Mouse (Mus musculus): ENCODE measurements around the gene Stard5. TPM values are rescaled to one million over a fixed set of nuclear protein-coding genes. Genes with fewer than 3 reads are reported as not detected.

The Stard5 gene
- polyA plus RNA-seq, 1 experiment from 2014 or later = 11.6 TPM

GRCm38 (mm10) chr7:83654938-83655630 is 23.3 kb downstream of the Stard5 start:
- no peak for ATAC-seq (ENCODE audit: low FRiP score)
- H3K4me3 ChIP-seq (replicated peaks) = no peak overlapping the region
- no peak overlapping the region for H3K9ac ChIP-seq
- 72% methylated on average over 5 of the region's 5 CpGs for WGBS
- no peaks in the 10 kb centered on the region for H3K9me3 ChIP-seq
- H3K4me2 ChIP-seq = no peak overlapping the region
- no peak overlapping the region for H3K27ac ChIP-seq
- no peaks in the 10 kb centered on the region for H3K27me3 ChIP-seq
- H3K36me3 ChIP-seq (replicated peaks) = no peaks in the 10 kb centered on the region
- no peaks in the 10 kb centered on the region for H3K4me1 ChIP-seq

GRCm38 (mm10) chr7:83658716-83659115 is 27.0 kb downstream of the Stard5 start:
- Histone ChIP-seq H3K9ac (no peak overlapping the region), H3K9me3 (no peaks in the 10 kb centered on the region), H3K27me3 (no peaks in the 10 kb centered on the region), H3K27ac (no peak overlapping the region), H3K4me2 (no peak overlapping the region), H3K4me1 (no peaks in the 10 kb centered on the region), H3K36me3 (replicated peaks) (no peaks in the 10 kb centered on the region), H3K4me3 (replicated peaks) (no peak overlapping the region)
- 90% methylated on average over 1 of the region's 1 CpGs for WGBS
- no peak for ATAC-seq (ENCODE audit: low FRiP score)

- Histone ChIP-seq H3K4me2 (no peak overlapping the region), H3K9ac (no peak overlapping the region), H3K4me3 (replicated peaks) (no peak overlapping the region), H3K4me1 (no peaks in the 10 kb centered on the region), H3K27ac (no peak overlapping the region), H3K9me3 (no peaks in the 10 kb centered on the region), H3K36me3 (replicated peaks) (no peaks in the 10 kb centered on the region), H3K27me3 (no peaks in the 10 kb centered on the region)
- WGBS = 87% methylated on average over 9 of the region's 9 CpGs
- no peak for ATAC-seq (ENCODE audit: low FRiP score)
Observed at GRCm38 (mm10) chr7:83659159-83660065, 27.7 kb downstream of the Stard5 start.

- no peaks in the 10 kb centered on the region for H3K36me3 ChIP-seq (replicated peaks)
- no peaks in the 10 kb centered on the region for H3K4me1 ChIP-seq
- no peak overlapping the region for H3K9ac ChIP-seq
- H3K4me2 ChIP-seq = no peak overlapping the region
- no peaks in the 10 kb centered on the region for H3K9me3 ChIP-seq
- H3K27ac ChIP-seq = no peak overlapping the region
- no peaks in the 10 kb centered on the region for H3K27me3 ChIP-seq
- ATAC-seq (ENCODE audit: low FRiP score) = no peak
- 95% methylated on average over 11 of the region's 11 CpGs for WGBS
- H3K4me3 ChIP-seq (replicated peaks) = no peak overlapping the region
Observed at GRCm38 (mm10) chr7:83660273-83660691, 28.5 kb downstream of the Stard5 start.

- Histone ChIP-seq H3K4me2 (no peak overlapping the region), H3K4me3 (replicated peaks) (no peak overlapping the region), H3K27me3 (no peaks in the 10 kb centered on the region), H3K4me1 (no peaks in the 10 kb centered on the region), H3K9me3 (no peaks in the 10 kb centered on the region), H3K36me3 (replicated peaks) (no peaks in the 10 kb centered on the region), H3K9ac (no peak overlapping the region), H3K27ac (no peak overlapping the region)
- ATAC-seq (ENCODE audit: low FRiP score) = no peak
- WGBS = 94% methylated on average over 10 of the region's 10 CpGs
Observed at GRCm38 (mm10) chr7:83661031-83661430, 29.3 kb downstream of the Stard5 start.

GRCm38 (mm10) chr7:83661763-83662162 is 30.0 kb downstream of the Stard5 start:
- WGBS = 95% methylated on average over 3 of the region's 3 CpGs
- Histone ChIP-seq H3K9ac (no peak overlapping the region), H3K9me3 (no peaks in the 10 kb centered on the region), H3K36me3 (replicated peaks) (no peaks in the 10 kb centered on the region), H3K4me1 (no peaks in the 10 kb centered on the region), H3K27ac (no peak overlapping the region), H3K4me3 (replicated peaks) (no peak overlapping the region), H3K27me3 (no peaks in the 10 kb centered on the region), H3K4me2 (no peak overlapping the region)
- ATAC-seq (ENCODE audit: low FRiP score) = no peak

- no peak overlapping the region for H3K4me3 ChIP-seq (replicated peaks)
- no peak overlapping the region for H3K4me2 ChIP-seq
- H3K4me1 ChIP-seq = no peaks in the 10 kb centered on the region
- no peak overlapping the region for H3K9ac ChIP-seq
- H3K27ac ChIP-seq = no peak overlapping the region
- no peak for ATAC-seq (ENCODE audit: low FRiP score)
- no peaks in the 10 kb centered on the region for H3K27me3 ChIP-seq
- H3K36me3 ChIP-seq (replicated peaks) = no peaks in the 10 kb centered on the region
- no peaks in the 10 kb centered on the region for H3K9me3 ChIP-seq
- 85% methylated on average over 6 of the region's 6 CpGs for WGBS
Observed at GRCm38 (mm10) chr7:83662711-83663375, 31.1 kb downstream of the Stard5 start.

- Histone ChIP-seq H3K4me3 (replicated peaks) (no peak overlapping the region), H3K4me1 (no peaks in the 10 kb centered on the region), H3K9ac (no peak overlapping the region), H3K27ac (no peak overlapping the region), H3K9me3 (no peaks in the 10 kb centered on the region), H3K4me2 (no peak overlapping the region), H3K27me3 (no peaks in the 10 kb centered on the region), H3K36me3 (replicated peaks) (no peaks in the 10 kb centered on the region)
- WGBS = 86% methylated on average over 4 of the region's 4 CpGs
- ATAC-seq (ENCODE audit: low FRiP score) = no peak
Observed at GRCm38 (mm10) chr7:83666087-83666595, 34.4 kb downstream of the Stard5 start.

- no peak overlapping the region for H3K9ac ChIP-seq
- H3K9me3 ChIP-seq = no peaks in the 10 kb centered on the region
- H3K4me2 ChIP-seq = no peak overlapping the region
- H3K4me1 ChIP-seq = no peaks in the 10 kb centered on the region
- no peaks in the 10 kb centered on the region for H3K36me3 ChIP-seq (replicated peaks)
- H3K27ac ChIP-seq = no peak overlapping the region
- H3K4me3 ChIP-seq (replicated peaks) = no peak overlapping the region
- 88% methylated on average over 5 of the region's 5 CpGs for WGBS
- no peaks in the 10 kb centered on the region for H3K27me3 ChIP-seq
- no peak for ATAC-seq (ENCODE audit: low FRiP score)
Observed at GRCm38 (mm10) chr7:83667936-83668645, 36.3 kb downstream of the Stard5 start.

- no peak overlapping the region for H3K4me2 ChIP-seq
- no peaks in the 10 kb centered on the region for H3K9me3 ChIP-seq
- WGBS = 23% methylated on average over 1 of the region's 1 CpGs
- no peak overlapping the region for H3K4me3 ChIP-seq (replicated peaks)
- no peak overlapping the region for H3K9ac ChIP-seq
- no peaks in the 10 kb centered on the region for H3K4me1 ChIP-seq
- no peaks in the 10 kb centered on the region for H3K36me3 ChIP-seq (replicated peaks)
- H3K27ac ChIP-seq = no peak overlapping the region
- H3K27me3 ChIP-seq = no peaks in the 10 kb centered on the region
- peak; percentile 61; the same call in 1 of the 2 replicates for ATAC-seq (ENCODE audit: low FRiP score)
Observed at GRCm38 (mm10) chr7:83668724-83669123, 37.0 kb downstream of the Stard5 start.

- Histone ChIP-seq H3K4me3 (replicated peaks) (no peak overlapping the region), H3K9ac (no peak overlapping the region), H3K27ac (no peak overlapping the region), H3K9me3 (no peaks in the 10 kb centered on the region), H3K27me3 (no peaks in the 10 kb centered on the region), H3K4me2 (no peak overlapping the region), H3K36me3 (replicated peaks) (no peaks in the 10 kb centered on the region), H3K4me1 (no peaks in the 10 kb centered on the region)
- 91% methylated on average over 6 of the region's 6 CpGs for WGBS
- no peak for ATAC-seq (ENCODE audit: low FRiP score)
Observed at GRCm38 (mm10) chr7:83671573-83671972, 39.8 kb downstream of the Stard5 start.

All from forebrain, embryonic 12.5 days (tissue).